Mouse (Mus musculus) T-cell, adult 66 days (primary cell): ENCODE data around the gene Wdr54. TPM values are rescaled to one million over a fixed set of nuclear protein-coding genes. Genes with fewer than 3 reads are reported as not detected.

ENCODE experiments used
- total RNA-seq, 2 experiments: library from RNA; stranded (reverse); gene quantifications; 3 replicates in 1 of 2; 4 replicates in 1 of 2; pipeline ENCODE4 v1.2.4; 2023

Gene Wdr54
- total RNA-seq: 1 to 10 TPM in 1 of 2 experiments, under 1 TPM in 1; 0.89 to 1.7 TPM

DNA sequence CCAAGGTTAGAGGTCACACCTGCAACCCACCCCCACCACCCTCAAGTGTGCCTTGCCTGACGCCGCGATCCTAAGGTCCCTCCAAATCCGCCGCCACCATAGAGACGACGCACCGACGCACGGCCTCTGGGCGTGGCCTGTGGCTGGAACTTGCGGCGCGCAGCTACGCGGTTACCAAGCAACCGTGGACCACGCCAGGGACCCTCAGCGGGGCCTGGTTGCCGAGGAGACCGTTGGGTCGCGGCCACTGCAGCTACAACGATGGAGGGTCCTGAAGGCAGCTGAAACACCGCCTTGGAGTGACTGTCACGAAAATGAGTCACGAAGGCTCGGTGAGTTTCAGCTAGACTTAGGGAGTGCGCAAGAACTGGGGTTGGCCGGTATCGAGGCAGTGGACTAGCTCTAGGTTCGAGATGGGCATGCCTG, at the start of gene Wdr54, which contains the start of gene 1700003E16Rik:
TSS of gene Wdr54 (minus strand) at position 139 of the 426 bp plus-strand sequence.
TSS of gene 1700003E16Rik (plus strand) at position 146 of the 426 bp plus-strand sequence.

DNA sequence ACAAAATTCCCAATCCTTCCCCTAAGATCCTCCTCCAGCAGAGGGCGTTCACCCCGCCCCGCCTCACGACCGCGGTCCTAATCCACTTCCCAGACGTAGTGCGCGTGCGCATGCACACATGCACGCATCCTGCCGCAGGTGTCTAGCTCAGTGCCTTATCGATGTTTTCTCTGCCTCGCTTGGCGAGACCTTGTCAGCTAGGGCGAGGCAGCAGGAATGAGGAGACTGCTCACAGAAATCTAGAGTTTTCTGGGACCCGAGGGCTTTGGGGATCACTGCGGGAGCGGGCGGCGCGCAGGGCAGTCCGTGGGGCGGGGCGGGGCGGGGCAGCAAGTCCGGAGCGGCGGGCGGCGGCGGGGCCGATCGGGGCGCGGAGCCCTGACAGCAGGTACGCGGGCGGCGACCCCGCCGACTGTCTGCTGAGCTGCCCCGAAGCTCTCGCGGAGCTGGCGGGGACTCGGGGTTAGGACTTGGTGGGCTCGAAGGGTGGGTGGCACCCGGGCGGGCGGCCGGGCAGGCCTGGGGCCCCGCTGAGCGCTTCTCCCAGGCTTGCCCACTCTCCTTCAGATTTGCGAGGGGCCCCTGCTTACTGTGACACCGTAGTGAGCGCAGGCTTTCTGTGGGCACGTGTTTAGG, 9.5 kb upstream of the Wdr54 start, which contains the start of gene Dctn1:
TSS of gene Dctn1 (plus strand) at position 314 of the 636 bp plus-strand sequence.

DNA sequence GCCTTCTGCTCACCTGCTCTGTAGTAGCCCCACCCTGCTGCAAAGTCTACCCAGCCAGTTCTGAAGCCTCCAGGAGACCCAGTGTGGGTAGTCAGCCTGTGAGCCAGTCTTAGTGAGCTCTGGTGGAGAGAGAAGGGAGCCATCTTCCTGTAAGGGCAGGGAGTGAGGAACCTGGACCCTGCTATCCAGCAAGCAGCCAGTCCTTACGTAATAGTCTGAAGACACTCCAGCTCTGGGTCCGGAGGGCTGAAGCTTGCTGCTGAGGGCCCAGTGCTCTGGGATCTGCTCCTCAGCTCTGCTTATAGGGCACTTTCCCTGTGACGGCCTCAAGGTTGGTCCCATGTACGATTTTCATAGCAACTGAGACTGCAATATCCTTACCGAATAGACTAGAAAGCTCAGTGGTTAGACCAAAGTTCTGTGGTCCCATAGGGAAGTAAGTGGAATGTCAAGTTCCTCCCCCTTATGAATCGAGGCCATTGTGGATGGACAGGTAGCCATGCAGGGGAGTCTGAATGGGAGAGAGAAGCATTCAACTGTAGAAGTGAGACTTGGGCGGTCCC, 21.2 kb downstream of the Wdr54 start, which contains the start of gene Rtkn:
TSS of gene Rtkn (plus strand) at position 513 of the 563 bp plus-strand sequence.

DNA sequence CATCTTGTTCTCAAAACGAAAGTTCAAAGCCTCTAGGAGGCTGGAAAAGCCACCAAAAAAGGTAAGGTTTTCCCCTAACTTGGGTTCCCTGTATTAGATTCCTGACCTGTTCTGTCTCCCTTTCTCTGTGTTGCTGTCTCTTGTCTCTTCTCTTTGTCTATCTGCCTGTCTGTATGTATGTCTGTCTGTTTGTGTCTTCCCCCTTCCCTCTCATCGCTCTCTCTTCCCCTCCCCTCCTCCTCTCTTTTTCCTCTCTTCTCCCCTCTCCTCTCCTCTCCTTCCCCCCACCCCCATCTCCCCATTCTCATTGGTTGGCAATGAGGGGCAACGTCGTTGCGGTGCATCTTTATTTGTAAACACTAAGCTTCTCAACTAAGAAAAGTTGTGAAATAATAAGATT, 30.9 kb downstream of the Wdr54 start, which contains the start of gene Ino80b:
TSS of gene Ino80b (minus strand) at position 101 of the 400 bp plus-strand sequence.

DNA sequence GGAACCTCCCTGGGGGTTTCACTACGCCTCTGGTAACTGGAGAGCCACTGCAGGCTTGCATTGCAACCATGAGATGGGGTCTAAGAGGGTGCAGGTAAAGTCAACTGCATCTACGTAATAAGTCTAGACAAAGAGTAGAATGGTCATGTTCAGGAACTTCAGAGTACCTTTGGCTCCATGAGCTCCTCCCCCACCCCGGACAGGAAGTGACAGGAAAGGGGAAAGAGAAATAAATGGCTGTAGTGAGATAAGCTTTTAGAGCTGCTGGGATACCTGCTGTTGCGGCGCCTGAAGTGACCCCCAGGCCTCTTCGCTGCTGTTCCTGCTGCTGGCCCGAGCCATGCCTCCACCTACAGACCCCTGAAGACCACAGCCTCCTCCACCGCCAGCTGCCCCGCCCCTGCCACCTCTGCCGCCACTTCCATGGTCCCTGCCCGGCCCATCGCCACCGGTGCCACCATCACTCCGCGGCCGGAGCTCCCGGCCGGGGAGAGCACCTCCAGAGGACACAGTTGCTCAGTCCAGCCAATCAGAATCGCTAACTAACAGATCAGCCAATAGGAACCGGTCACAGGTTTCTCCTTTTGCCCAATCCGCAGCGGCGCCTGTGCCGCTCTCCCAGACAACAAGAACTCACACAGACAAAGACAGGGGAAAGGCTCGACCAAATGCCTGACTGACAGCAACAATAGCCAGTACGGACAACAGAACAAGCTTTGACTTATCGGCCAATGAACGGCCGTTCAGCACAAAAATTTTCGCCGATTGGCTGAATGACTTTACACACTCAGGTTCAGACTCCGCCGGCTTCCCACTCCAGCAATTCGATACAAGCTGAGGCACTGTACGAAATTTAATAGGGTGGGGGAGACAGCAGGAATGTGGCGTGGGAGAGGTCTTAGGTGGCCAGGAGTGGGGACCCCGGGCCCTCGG, 35.0 kb downstream of the Wdr54 start, which contains the start of gene Wbp1:
TSS of gene Wbp1 (minus strand) at position 630 of the 933 bp plus-strand sequence.

GRCm38 (mm10) chr6:83115011-83115671, 41.1 kb downstream of the Wdr54 start, which contains the start of gene Mogs:
Gene Mogs (plus strand): TSS chr6:83115496.

GRCm38 (mm10) chr6:83108762-83109668, 47.2 kb downstream of the Wdr54 start, which contains the start of gene Mrpl53:
Gene Mrpl53 (plus strand): TSS chr6:83109040.

GRCm38 (mm10) chr6:83101316-83101687, 54.9 kb downstream of the Wdr54 start, which contains the start of the genes Ccdc142 and Gm42688:
Gene Ccdc142 (plus strand): TSS chr6:83101601.
Gene Gm42688 (plus strand): TSS chr6:83101617.

Other genes with a start within 250 kb of the Wdr54 start
- gene Sema4f, start 216.6 kb downstream of the Wdr54 start, total RNA-seq: 10 to 100 TPM; 27.3 to 28.7 TPM
- not detected for gene M1ap, start 209.5 kb downstream of the Wdr54 start, total RNA-seq
- 10 to 100 TPM; 21.0 to 23.7 TPM for gene Dok1, start 122.9 kb downstream of the Wdr54 start, total RNA-seq
- gene Loxl3, start 122.2 kb downstream of the Wdr54 start, total RNA-seq: not detected
- gene Aup1, start 101.9 kb downstream of the Wdr54 start, total RNA-seq: 100 to 1,000 TPM; 350 to 355 TPM
- gene Htra2, start 101.1 kb downstream of the Wdr54 start, total RNA-seq: 10 to 100 TPM; 29.3 to 31.8 TPM
- gene Dqx1, start 98.6 kb downstream of the Wdr54 start, total RNA-seq: 10 to 100 TPM; 16.0 to 16.6 TPM
- not detected for gene Tlx2, start 86.1 kb downstream of the Wdr54 start, total RNA-seq
- gene Pcgf1, start 78.5 kb downstream of the Wdr54 start, total RNA-seq: 10 to 100 TPM; 28.2 to 31.7 TPM
- not detected for gene Lbx2, start 70.0 kb downstream of the Wdr54 start, total RNA-seq
- gene Ccdc142, start 54.8 kb downstream of the Wdr54 start, total RNA-seq: 10 to 100 TPM in 1 of 2 experiments, 1 to 10 TPM in 1; 8.4 to 11.3 TPM
- 10 to 100 TPM; 10.5 to 11.2 TPM for gene Gm42688, start 54.8 kb downstream of the Wdr54 start, total RNA-seq
- 10 to 100 TPM; 28.3 to 31.2 TPM for gene Mrpl53, start 47.4 kb downstream of the Wdr54 start, total RNA-seq
- 10 to 100 TPM; 53.2 to 53.7 TPM for gene Mogs, start 40.9 kb downstream of the Wdr54 start, total RNA-seq
- gene Wbp1, start 34.8 kb downstream of the Wdr54 start, total RNA-seq: 10 to 100 TPM; 34.0 to 41.6 TPM
- 10 to 100 TPM; 34.1 to 35.9 TPM for gene Ino80b, start 31.0 kb downstream of the Wdr54 start, total RNA-seq
- not detected for gene Rtkn, start 20.9 kb downstream of the Wdr54 start, total RNA-seq
- gene 1700003E16Rik, start within 50 bp of the Wdr54 start, total RNA-seq: not detected
- 100 to 1,000 TPM; 117 to 120 TPM for gene Dctn1, start 9.5 kb upstream of the Wdr54 start, total RNA-seq
- gene Slc4a5, start 63.4 kb upstream of the Wdr54 start, total RNA-seq: not detected
- gene Mthfd2, start 169.5 kb upstream of the Wdr54 start, total RNA-seq: 10 to 100 TPM; 42.1 to 52.4 TPM
- 100 to 1,000 TPM; 113 to 127 TPM for gene Mob1a, start 169.6 kb upstream of the Wdr54 start, total RNA-seq
- gene Bola3, start 192.8 kb upstream of the Wdr54 start, total RNA-seq: 10 to 100 TPM; 33.9 to 37.3 TPM